Comparison of ENCODE assay signal across 8 mouse cellular contexts in genomic region chr6:100882381-100883213, GRCm38 (mm10). TPM values are rescaled to one million over a fixed set of nuclear protein-coding genes. Genes with fewer than 3 reads are reported as not detected.
DNase-seq lines count a peak whose midpoint lies in the region; ATAC-seq and TF ChIP-seq lines count a peak whose summit lies in the region.

No protein-coding gene starts in this region.

- POLR2A ChIA-PET in Patski (lab: Charles Lee), result no interaction called here

- peak; percentile 94 for TF ChIP-seq CTCF in Patski (IDR thresholded peaks at IDR 0.05)
- TF ChIP-seq CTCF in hindbrain, postnatal 0 days (IDR thresholded peaks at IDR 0.05; ENCODE audit: low read depth), result peak; percentile 98

- peak; percentile 69 for ATAC-seq in Patski
- ATAC-seq in hindbrain, postnatal 0 days, result peak; percentile 13; the same call in 1 of the 2 replicates

- peak overlapping the region; percentile 49 for H3K4me2 ChIP-seq in hindbrain, postnatal 0 days (ENCODE audit: low read depth, low read length)

- CTCF ChIA-PET in Patski (lab: Charles Lee), result interaction anchor here (0.8 to 4.0 kb wide), 12 partner anchors 14 to 654 kb away, joined by 3 to 27 read pairs (median 4); no protein-coding TSS in a partner anchor

- no peaks in the 10 kb centered on the region for H3K4me1 ChIP-seq in hindbrain, postnatal 0 days (ENCODE audit: insufficient read depth, low read length)

- WGBS in hindbrain, postnatal 0 days, result 17% methylated on average over 15 of the region's 15 CpGs

- peak; percentile 53 for DNase-seq in Patski (ENCODE audit: low read depth, low spot score)
- DNase-seq in cerebellum, postnatal 25 days, result peak; percentile 74 to 84
- DNase-seq in frontal cortex, postnatal 25 days (ENCODE audit: low spot score in 2 of 2), result peak; percentile 74
- peak; percentile 91 for DNase-seq in hindbrain, postnatal 0 days (ENCODE audit: low spot score)
- DNase-seq in left cerebral cortex, adult 18-20 months (ENCODE audit: low spot score in 2 of 2), result peak; percentile 60 to 80
- peak; percentile 51 to 72 for DNase-seq in lung, postnatal 4 days
- peak; percentile 88 for DNase-seq in right cerebral cortex, postnatal 14 days
- peak; percentile 70 for DNase-seq in yolk sac, embryonic 10.5 days (ENCODE audit: low spot score)

- no peaks in the 10 kb centered on the region for H3K36me3 ChIP-seq in hindbrain, postnatal 0 days (ENCODE audit: insufficient read depth, low read length)

- H3K9ac ChIP-seq in hindbrain, postnatal 0 days (replicated peaks; ENCODE audit: low read length), result no peak overlapping the region

- H3K9me3 ChIP-seq in hindbrain, postnatal 0 days (ENCODE audit: low read length), result no peaks in the 10 kb centered on the region

- in situ Hi-C loops in Patski (cut with MboI; ENCODE audit: low pct_unique_long_range_greater_than_20kb), result loop anchor here (5.0 to 10.0 kb wide), 4 partner anchors 315 to 652 kb away; no protein-coding TSS in a partner anchor

- no peak overlapping the region for H3K27ac ChIP-seq in hindbrain, postnatal 0 days

- H3K27me3 ChIP-seq in Patski, result no peaks in the 10 kb centered on the region
- no peaks in the 10 kb centered on the region for H3K27me3 ChIP-seq in hindbrain, postnatal 0 days (ENCODE audit: insufficient read depth, low read length)

- H3K4me3 ChIP-seq in hindbrain, postnatal 0 days (ENCODE audit: low read length), result no peak overlapping the region; the same call in 1 of the 2 replicates

RNA-seq across cellular contexts. Expression of gene Ppp4r2, which starts 49.2 kb away (rescaled TPM):
- polyA plus RNA-seq in Patski (2021), result 119 TPM
- 23.9 and 24.5 TPM in 2 replicates for total RNA-seq in hindbrain, postnatal 0 days (2014; rRNA removed)
- polyA plus RNA-seq in hindbrain, postnatal 0 days (2015; fragmentation: Nextera tagmentation; extraction: Ambion mirVana), result 9.5 and 10.9 TPM in 2 replicates
- 10 to 100 TPM; 76.6 to 79.9 TPM for total RNA-seq in left cerebral cortex, adult 18-20 months (2021)
